Mouse (Mus musculus): ENCODE results near the gene Pxmp4. TPM values are rescaled to one million over a fixed set of nuclear protein-coding genes. Genes with fewer than 3 reads are reported as not detected.

The Pxmp4 gene
- polyA plus RNA-seq (2012): 7.7 and 9.0 TPM in 2 replicates

DNA sequence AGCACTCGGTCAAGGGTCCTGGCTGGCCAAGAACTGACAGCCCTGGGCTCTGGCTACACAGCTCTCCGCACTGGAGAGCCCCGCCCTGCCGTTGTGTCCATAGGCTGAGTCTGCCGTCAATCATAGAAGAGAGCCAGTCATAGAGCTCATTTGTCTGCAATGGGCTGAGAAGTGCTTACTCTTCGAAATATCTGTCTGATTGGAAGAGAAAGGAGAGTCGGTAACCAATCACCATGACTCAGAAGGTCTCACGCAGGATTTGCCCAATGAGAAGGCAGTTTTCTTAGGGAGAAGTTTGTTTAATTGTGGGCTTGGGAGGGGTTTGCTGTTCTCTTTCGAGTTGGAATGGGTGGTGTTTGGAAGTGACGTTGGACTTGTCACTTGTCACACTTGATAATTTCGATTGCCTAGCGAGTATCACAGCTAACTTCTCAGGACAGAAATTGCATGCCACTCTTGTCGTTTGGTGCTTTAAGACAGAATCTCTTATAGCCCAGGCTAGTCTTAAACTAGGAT, at the start of gene Pxmp4:
Pxmp4 (minus strand) TSS at position 71 of the 516 bp plus-strand sequence.
- TF ChIP-seq GATA1 (IDR thresholded peaks at IDR 0.05; ENCODE audit: low read length): no peak

DNA sequence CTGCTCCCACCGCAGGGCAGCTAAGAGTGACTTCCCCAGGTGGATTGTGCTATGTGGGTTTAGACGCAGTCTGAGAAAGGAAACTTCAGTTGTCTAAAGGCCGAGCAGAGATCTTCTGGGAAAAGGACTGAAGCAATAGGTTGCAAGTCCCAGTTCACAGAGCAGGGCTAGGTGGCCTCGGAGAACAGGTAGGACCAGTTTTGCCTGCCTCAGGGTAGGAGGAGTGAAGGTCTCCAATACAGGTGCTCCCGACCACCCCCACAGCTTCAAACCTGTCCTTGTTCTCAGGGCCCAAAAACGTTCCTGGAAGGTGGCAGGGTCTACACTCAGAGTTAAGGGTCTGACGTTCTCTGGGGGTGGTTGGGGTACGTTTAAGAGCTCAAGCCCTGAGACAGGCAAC, 47.9 kb upstream of the Pxmp4 start, which contains the start of gene Chmp4b:
Chmp4b (plus strand) TSS at position 343 of the 400 bp plus-strand sequence.
- no peak for TF ChIP-seq GATA1 (IDR thresholded peaks at IDR 0.05; ENCODE audit: low read length)

DNA sequence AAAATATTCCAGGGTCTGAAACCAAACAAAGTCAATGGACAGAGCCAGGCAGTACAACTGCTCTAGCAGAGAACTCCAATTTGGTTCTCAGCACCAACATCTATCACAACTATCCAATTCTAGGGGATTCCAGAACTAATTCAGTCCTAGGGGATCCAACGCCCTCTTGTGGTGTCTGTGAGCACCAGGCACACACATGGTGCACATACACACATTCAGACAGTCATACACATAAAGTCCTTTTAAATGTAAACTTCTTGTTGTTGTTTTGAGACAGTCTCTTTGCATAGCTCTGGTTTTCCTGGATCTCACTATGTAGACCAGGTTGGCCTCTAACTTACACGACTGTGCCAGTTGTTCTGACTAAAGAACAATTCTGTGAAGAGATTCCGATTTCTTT, 46.9 kb upstream of the Pxmp4 start:
- no peak for TF ChIP-seq GATA1 (IDR thresholded peaks at IDR 0.05; ENCODE audit: low read length)

DNA sequence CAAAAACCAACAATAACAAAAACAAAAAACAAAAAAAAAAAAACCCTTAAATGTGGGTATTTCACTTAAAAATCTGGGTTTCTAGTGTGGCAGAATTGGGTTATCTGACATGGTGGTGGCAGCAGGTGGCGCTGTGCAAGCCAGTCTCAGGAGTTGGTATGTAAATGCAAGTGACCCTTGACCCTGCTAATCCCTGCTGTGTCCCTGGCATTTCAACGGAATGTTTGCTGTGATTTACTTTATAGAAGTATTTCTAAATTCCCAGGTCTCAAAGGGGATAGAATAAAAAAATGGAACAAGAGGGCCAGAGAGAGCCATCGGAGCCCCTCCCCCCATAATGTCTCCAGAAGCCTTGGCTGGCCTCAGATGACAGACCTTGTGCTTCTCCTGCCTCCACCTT, 44.6 kb upstream of the Pxmp4 start:
- TF ChIP-seq GATA1 (IDR thresholded peaks at IDR 0.05; ENCODE audit: low read length): no peak

DNA sequence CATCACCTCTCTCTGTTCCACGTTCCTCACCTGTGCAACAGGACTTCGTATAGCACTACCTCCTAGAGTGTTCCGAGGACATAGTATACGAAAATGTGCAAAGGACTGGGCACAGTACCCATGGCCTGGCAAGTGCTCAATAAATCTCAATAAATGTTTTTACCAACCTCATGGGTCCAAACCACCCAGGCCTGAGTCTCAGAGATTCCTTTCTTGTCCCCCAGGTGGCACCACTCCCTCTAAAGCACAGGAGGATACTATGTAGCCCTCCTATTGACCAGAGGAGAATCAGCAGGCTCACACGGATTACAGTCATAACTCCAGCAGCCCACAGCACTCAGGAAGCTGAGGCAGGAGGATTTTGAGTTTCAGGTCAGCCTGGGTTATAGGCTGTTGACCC, 43.1 kb upstream of the Pxmp4 start:
- no peak for TF ChIP-seq GATA1 (IDR thresholded peaks at IDR 0.05; ENCODE audit: low read length)

DNA sequence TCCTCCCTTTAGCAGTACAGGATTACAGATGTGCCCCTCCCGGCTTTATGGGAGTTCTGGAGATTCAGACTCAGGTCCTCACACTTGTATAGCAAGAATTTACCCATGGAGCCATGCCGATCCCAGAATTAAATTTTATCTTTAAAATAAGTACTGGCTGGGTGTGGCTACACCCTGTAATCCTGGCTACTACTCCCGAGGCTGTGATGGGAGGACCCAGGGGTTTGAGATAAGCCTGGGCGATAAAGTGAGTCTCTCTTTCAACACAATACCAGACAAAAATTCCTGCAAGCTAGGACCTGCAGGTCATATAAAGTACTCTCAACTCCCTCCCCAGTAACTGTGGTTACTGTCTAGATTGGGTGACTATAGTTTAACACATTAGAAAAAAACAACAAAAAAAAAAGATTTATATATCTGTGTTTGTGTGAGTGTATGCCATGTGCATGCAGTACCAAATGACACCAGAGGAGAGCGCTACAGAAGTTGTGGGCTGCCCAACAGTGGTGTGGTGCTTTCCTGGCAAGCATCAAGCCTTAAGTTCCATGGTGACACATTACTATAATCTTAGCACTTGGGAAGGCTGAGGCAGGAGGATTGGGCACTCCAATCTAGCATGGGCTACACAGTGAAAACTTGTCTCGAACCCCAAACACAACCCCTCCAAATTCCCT, 39.3 kb upstream of the Pxmp4 start:
- no peak for TF ChIP-seq GATA1 (IDR thresholded peaks at IDR 0.05; ENCODE audit: low read length)

DNA sequence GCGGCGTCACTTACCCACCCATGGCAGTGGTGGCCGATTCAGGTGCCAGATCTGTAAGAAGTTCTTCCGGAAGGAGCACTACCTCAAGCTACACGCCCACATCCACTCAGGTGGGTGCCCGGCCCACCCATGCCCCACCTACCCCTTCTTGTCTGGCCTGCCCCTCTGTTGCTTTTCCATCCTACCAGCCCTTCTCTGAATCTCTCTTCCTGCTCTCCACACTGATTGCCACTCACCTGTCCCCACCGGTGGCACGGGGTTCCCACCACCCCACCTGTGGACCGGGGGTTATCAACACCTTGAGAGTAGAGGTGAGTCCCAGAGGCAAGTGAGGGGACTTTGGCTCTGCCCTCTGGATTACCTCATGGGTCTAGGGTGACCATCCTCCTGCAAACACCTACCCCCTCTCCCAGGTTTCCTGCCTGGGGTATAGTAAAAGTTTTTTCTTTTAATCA, 38.5 kb upstream of the Pxmp4 start:
- TF ChIP-seq GATA1 (IDR thresholded peaks at IDR 0.05; ENCODE audit: low read length): no peak

DNA sequence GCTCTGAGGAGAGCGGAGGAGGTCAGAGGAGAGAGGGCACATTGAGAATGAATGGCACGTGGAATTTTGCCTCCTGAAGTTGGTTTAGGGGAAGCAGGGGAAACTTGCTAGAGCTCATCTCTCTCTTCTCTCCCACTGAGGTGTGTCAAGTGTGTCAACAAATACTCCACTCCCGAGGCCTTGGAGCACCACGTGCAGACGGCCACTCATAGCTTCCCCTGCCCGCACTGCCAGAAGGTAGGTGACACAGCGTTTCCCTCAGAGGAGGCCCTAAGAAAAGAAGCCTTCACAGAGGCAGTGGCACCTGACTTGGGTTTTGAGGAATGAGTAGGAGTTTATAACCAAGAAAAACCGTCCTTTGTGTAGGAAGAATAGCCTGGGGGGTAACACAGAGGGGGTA, 37.7 kb upstream of the Pxmp4 start:
- no peak for TF ChIP-seq GATA1 (IDR thresholded peaks at IDR 0.05; ENCODE audit: low read length)

DNA sequence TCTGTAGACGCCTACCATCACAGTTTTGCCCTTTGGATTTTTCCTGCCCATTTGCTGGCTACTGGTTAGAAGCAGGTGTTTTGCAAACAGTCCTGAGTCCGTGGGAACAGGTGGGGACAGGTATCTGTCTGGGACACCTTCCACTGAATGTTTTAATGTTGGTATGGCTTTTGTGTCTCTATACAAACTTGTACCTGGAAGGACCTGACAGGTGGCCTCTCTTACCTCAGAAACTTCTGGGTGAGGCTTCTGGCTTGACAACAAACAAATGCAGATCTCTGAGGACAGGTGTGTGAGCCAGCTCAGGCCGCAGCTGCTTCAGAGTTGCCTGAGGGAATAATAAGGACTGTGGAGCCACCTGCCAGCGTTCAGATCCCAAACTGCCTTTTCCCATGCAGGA, 35.6 kb upstream of the Pxmp4 start:
- TF ChIP-seq GATA1 (IDR thresholded peaks at IDR 0.05; ENCODE audit: low read length): no peak

DNA sequence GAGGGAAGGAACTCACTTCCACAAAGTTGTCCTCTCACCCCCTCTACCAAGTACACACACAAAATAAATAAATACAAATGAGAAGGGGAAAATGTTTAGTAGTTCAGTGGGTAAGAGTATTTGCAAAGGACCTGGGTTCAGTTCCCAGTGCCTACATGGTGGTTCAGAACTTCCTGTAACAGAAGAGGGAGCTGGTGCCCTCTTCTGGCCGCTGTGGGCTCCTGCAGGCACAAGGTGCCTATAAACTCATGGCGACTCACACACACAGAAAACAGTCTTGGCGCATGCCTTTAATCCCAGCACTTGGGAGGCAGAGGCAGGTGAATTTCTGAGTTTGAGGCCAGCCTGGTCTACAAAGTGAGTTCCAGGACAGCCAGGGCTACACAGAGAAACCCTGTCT, 35.0 kb upstream of the Pxmp4 start:
- no peak for TF ChIP-seq GATA1 (IDR thresholded peaks at IDR 0.05; ENCODE audit: low read length)

DNA sequence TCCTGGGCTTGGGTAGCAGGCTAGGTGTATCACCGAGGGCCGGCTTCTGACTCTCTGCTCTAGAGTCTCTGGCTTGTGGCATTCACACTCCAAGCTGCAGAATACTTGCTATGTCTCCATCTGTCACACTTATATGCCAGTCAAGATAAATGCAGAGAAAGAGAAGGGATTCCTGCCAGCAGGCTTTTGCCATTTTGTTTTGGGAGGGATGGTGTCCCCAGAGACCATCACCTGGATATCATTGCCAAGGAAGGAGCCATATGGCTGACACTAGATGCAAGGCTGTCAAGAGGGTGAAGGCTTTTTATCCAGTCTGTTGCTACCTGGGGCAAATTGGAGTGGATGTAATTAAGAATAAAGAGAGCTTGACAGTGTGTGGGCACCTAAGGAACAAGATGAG, 32.3 kb upstream of the Pxmp4 start:
- no peak for TF ChIP-seq GATA1 (IDR thresholded peaks at IDR 0.05; ENCODE audit: low read length)

DNA sequence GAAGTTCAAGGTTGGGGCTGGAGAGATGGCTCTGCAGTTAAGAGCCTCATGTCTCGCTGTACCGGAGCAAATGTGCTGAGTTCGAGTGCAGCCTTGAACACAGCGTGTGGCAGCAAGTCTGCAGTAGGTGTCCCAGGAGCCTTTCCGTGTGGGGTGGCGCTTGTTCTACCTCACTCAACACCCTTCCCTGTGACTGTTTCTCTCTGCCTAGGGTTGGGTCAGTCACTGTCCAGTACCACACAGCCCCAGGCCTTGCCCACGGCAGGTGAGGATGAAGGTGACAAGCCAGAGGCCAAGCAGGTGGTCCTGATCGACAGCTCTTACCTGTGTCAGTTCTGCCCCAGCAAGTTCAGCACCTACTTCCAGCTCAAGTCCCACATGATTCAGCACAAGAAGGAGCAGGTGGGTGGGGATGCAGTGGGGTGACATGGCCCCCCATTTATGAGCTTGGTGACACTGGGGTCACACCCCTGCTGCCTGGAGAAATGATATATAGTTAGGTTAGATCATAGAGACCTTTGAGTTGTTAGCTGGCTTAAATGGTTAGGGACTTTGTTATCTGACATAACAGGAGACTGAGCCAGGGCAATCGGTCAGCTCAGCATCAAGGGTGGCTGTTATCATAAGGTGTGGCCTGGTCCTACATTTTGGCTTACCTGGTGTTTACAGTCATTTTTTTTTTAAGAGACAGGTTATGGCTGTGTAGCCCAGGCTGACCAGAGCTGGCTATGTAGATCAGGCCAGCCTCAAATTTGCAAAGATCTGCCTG, 30.6 kb upstream of the Pxmp4 start:
- no peak for TF ChIP-seq GATA1 (IDR thresholded peaks at IDR 0.05; ENCODE audit: low read length)

DNA sequence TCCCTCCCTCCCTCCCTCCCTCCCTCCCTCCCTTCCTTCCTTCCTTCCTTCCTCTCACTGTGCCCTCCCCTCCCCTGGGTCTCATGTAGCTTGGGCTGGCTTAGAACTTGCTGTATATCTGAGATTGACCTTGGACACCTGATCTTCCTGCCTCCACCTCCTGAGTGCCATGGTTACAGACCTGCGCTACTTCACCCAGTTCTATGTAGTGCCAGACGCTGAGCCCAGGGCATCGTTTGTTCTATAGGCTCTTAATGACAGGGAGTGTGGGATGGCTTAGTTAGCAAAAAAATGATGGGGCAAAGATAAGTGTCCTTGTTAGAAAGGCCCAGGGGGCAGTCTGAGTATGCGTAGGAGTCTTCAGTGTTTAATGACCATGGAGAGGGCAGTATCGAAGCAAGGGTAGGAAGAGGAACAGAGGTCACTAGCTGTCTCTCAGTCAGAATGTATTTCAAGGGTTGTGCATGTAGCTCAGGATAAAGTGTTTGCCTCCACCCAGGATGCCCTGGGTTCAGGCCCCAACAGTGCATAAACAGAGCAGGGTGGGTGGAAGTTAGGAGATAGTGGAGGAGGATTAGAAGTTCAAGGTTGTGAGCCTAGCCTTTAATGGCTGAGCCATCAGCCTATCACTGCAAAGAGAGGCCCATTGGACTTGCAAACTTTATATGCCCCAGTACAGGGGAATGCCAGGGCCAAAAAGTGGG, 29.7 kb upstream of the Pxmp4 start:
- TF ChIP-seq GATA1 (IDR thresholded peaks at IDR 0.05; ENCODE audit: low read length): no peak

DNA sequence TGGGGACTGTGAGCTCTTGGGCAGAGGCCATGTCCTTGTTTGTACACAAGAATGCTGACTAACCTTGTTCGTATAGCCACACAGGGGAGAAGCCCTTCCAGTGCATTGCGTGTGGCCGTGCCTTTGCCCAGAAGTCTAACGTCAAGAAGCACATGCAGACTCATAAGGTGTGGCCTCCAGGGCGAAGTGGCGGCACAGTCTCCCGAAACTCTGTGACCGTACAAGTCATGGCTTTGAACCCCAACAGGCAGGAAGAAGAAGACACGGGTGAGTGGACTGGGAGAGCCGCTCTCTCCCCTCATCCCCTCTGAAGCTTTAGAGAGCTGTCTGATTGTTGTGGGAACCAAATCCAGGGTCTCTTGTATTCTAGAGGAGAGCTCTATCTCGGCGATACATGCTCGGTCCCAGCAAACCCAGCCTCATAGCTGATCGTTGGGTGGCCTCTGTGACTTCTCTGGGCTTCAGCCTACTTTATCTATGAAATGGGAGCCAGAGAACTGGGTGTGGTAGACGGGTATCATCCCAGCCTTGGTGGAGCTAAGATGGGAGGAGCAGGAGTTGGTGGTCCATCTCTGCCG, 28.8 kb upstream of the Pxmp4 start:
- TF ChIP-seq GATA1 (IDR thresholded peaks at IDR 0.05; ENCODE audit: low read length): no peak

DNA sequence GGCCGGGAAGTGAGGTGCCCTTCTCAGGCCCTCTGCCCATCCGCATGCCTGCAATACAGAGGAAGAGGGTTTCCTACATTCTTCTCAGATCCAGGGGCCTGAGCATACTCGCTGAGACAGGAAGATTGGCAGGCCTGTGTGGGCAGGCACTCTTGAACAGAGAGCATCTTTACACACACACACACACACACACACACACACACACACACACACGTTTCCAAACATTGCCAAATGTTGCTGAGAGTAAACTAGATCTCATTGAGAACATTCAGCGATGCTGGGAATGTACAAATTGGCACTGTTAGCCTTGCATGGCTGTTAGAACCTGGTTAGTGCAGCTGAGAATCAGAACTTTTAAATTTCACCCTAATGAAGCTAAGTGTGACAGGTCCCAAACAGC, 27.0 kb upstream of the Pxmp4 start:
- TF ChIP-seq GATA1 (IDR thresholded peaks at IDR 0.05; ENCODE audit: low read length): no peak

DNA sequence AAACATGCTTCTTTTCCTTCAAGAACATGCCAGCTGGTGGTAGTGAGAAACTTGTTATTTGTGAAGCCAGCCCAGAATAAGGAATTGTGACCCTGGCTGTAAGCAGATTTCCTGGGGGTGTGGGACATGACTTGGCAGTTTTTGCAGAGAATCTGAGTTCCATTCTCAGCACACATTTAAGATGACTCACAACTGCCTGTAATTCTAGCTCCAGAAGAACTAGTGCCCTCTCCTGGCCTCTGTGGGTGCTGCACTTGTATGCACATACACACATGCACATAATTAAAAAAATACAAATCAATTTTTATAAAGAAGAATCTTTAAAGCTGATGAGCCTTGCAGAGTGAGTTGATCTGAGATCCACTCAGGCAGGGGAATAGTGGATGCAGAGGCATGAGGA, 20.6 kb upstream of the Pxmp4 start:
- no peak for TF ChIP-seq GATA1 (IDR thresholded peaks at IDR 0.05; ENCODE audit: low read length)
